Mouse (Mus musculus): ENCODE results near the gene Olfr952. TPM values are rescaled to one million over a fixed set of nuclear protein-coding genes. Genes with fewer than 3 reads are reported as not detected.

Gene Olfr952
- total RNA-seq (2018; cell fraction: chromatin; rRNA removed): not detected
- total RNA-seq (2018; cell fraction: cytosol; rRNA removed): not detected
- total RNA-seq (2018; cell fraction: nucleus; rRNA removed): not detected
- polyA plus RNA-seq (2018): not detected in 3 replicates

DNA sequence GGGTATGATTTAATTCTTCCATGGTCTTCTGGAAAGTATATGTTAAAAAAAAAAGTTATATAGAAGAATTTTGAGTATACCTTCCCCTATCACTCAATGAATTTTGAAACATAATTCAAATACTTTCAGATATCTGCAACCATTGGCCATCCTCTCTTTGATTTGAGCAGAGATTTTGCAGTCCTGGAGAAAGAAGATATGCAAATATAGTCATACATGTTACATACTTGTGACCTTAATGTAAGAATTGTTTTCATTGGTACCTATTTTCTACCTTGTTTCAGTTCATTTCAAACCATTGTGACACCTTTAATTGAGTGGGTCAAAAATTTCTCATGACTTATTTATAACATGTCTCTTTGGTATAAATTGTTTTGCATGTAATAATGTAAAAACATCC, at the start of gene Olfr952:
Gene Olfr952, minus strand, starts transcription at position 101 of the 400 bp plus-strand sequence.
- no peaks in the 10 kb centered on the region for H3K36me3 ChIP-seq (ENCODE audit: inconsistent target)
- H3K79me2 ChIP-seq (ENCODE audit: inconsistent target): no peaks in the 10 kb centered on the region
- no peak within 1 kb of the TSS for H3K27ac ChIP-seq
- H3K4me3 ChIP-seq (ENCODE audit: inconsistent target): no peak within 1 kb of the TSS

DNA sequence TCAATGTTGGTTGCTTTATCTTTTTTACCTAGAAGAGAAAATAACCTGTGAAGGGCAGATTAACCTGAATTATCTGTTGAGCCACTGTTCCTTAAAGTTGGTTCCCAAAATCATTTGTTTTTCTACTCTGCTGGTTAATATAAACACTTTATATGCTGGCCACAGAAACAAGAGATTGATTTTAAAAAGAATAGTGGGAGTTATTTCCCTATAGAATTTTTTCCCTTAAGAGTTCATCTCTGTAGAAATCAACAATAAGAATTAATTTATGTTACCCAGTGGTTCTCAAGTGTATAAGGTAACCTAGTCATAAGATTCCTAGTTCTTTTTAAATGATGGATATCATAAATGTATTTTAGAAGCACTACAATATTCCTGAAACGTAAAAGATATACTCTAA, 44.9 kb upstream of the Olfr952 start, which contains the start of gene Olfr955:
Gene Olfr955, minus strand, starts transcription at position 101 of the 400 bp plus-strand sequence.
- Histone ChIP-seq H3K36me3 (ENCODE audit: inconsistent target) (no peaks in the 10 kb centered on the region), H3K4me3 (ENCODE audit: inconsistent target) (no peak within 1 kb of the TSS), H3K79me2 (ENCODE audit: inconsistent target) (no peaks in the 10 kb centered on the region), H3K27ac (no peak within 1 kb of the TSS)
- WGBS (ENCODE audit: missing documents): 70% methylated on average over 1 of the region's 1 CpGs

DNA sequence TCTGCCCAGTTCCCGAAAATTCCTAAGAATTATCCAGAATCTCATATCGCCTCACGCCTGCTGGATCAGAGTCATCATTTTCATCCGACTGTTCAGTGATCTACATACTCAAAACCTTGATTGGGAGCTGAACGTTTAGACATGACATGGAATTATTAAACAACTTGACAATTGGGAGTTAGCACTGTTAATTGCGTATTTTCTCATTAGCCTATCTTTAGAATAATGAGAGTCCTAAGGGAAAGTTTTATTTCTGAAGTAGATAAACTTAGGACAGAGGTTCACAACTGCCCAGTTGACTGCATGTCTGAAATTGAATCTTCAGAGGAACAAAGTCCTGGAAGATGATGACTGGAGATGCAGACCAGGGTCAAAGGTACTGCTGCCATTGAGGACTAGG, 29.5 kb upstream of the Olfr952 start, which contains the start of gene Olfr954:
Gene Olfr954, plus strand, starts transcription at position 301 of the 400 bp plus-strand sequence.
- no peaks in the 10 kb centered on the region for H3K36me3 ChIP-seq (ENCODE audit: inconsistent target)
- 90% methylated on average over 6 of the region's 6 CpGs for WGBS (ENCODE audit: missing documents)
- no peak within 1 kb of the TSS for H3K27ac ChIP-seq
- no peak within 1 kb of the TSS for H3K4me3 ChIP-seq (ENCODE audit: inconsistent target)
- H3K79me2 ChIP-seq (ENCODE audit: inconsistent target): no peaks in the 10 kb centered on the region

DNA sequence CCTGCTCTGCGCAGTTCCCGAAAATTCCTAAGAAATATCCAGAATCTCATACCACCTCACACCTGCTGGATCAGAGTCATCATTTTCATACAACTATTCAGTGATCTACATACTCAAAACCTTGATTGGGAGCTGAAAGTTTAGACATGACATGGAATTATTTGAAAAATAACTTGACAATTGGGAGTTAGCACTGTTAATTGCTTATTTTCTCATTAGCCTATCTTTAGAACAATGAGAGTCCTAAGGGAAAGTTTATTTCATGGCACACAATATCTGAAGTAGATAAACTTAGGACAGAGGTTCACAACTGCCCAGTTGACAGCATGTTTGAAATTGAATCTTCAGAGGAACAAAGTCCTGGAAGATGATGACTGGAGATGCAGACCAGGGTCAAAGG, 39.8 kb downstream of the Olfr952 start, which contains the start of gene Olfr951:
Gene Olfr951, plus strand, starts transcription at position 301 of the 400 bp plus-strand sequence.
- Histone ChIP-seq H3K4me3 (ENCODE audit: inconsistent target) (no peak within 1 kb of the TSS), H3K27ac (no peak within 1 kb of the TSS), H3K79me2 (ENCODE audit: inconsistent target) (no peaks in the 10 kb centered on the region), H3K36me3 (ENCODE audit: inconsistent target) (no peaks in the 10 kb centered on the region)
- WGBS (ENCODE audit: missing documents): 86% methylated on average over 2 of the region's 2 CpGs

Other genes starting within 250 kb of the Olfr952 start
- not detected in 3 replicates for gene Olfr944, start 225.2 kb downstream of the Olfr952 start, polyA plus RNA-seq (2018)
- not detected in 3 replicates for gene Olfr1537, start 177.2 kb downstream of the Olfr952 start, polyA plus RNA-seq (2018)
- not detected in 3 replicates for gene Olfr945, start 150.3 kb downstream of the Olfr952 start, polyA plus RNA-seq (2018)
- gene Olfr948, start 101.1 kb downstream of the Olfr952 start, polyA plus RNA-seq (2018): not detected in 3 replicates
- not detected in 3 replicates for gene Olfr951, start 39.7 kb downstream of the Olfr952 start, polyA plus RNA-seq (2018)
- not detected in 3 replicates for gene Olfr954, start 29.6 kb upstream of the Olfr952 start, polyA plus RNA-seq (2018)
- gene Olfr955, start 44.8 kb upstream of the Olfr952 start, polyA plus RNA-seq (2018): not detected in 3 replicates
- gene Olfr44, start 66.8 kb upstream of the Olfr952 start, polyA plus RNA-seq (2018): not detected in 3 replicates
- not detected in 3 replicates for gene Olfr957, start 88.7 kb upstream of the Olfr952 start, polyA plus RNA-seq (2018)
- gene Olfr958, start 126.9 kb upstream of the Olfr952 start, polyA plus RNA-seq (2018): not detected in 3 replicates
- not detected in 3 replicates for gene Olfr959, start 148.4 kb upstream of the Olfr952 start, polyA plus RNA-seq (2018)
- gene AW551984, start 177.3 kb upstream of the Olfr952 start, polyA plus RNA-seq (2018): not detected in 3 replicates
- not detected in 3 replicates for gene Olfr148, start 183.5 kb upstream of the Olfr952 start, polyA plus RNA-seq (2018)
- not detected in 3 replicates for gene Olfr960, start 194.2 kb upstream of the Olfr952 start, polyA plus RNA-seq (2018)
- gene Olfr961, start 217.9 kb upstream of the Olfr952 start, polyA plus RNA-seq (2018): not detected in 3 replicates
- not detected in 3 replicates for gene Olfr963, start 240.1 kb upstream of the Olfr952 start, polyA plus RNA-seq (2018)

Measured in macrophage (primary cell).